Mouse (Mus musculus): ENCODE results near the gene Kif5c.

Kif5c gene

GRCm38 (mm10) chr2:49618829-49619718 lies at the start of gene Kif5c:
Gene Kif5c (plus strand): TSS chr2:49619298.
- peak; percentile 92 for ATAC-seq (ENCODE audit: low TSS enrichment)

- peak; percentile 53 for ATAC-seq (ENCODE audit: low TSS enrichment)
Measured at GRCm38 (mm10) chr2:49569862-49570777, 49.0 kb upstream of the Kif5c start.

GRCm38 (mm10) chr2:49570778-49571101 lies 48.4 kb upstream of the Kif5c start:
- ATAC-seq (ENCODE audit: low TSS enrichment): no peak

GRCm38 (mm10) chr2:49571159-49571920 lies 47.8 kb upstream of the Kif5c start:
- peak; percentile 14; the same call in 1 of the 2 replicates for ATAC-seq (ENCODE audit: low TSS enrichment)

GRCm38 (mm10) chr2:49572111-49572642 lies 46.9 kb upstream of the Kif5c start:
- ATAC-seq (ENCODE audit: low TSS enrichment): peak; percentile 90

GRCm38 (mm10) chr2:49572684-49573083 lies 46.4 kb upstream of the Kif5c start:
- ATAC-seq (ENCODE audit: low TSS enrichment): 0 out of 2 replicates have a peak, but pooled peaks have one; percentile 1

- ATAC-seq (ENCODE audit: low TSS enrichment): no peak
Measured at GRCm38 (mm10) chr2:49573282-49573681, 45.8 kb upstream of the Kif5c start.

GRCm38 (mm10) chr2:49580585-49580984 lies 38.5 kb upstream of the Kif5c start:
- peak; percentile 66 for ATAC-seq (ENCODE audit: low TSS enrichment)

GRCm38 (mm10) chr2:49582546-49582945 lies 36.6 kb upstream of the Kif5c start:
- no peak for ATAC-seq (ENCODE audit: low TSS enrichment)

- ATAC-seq (ENCODE audit: low TSS enrichment): no peak
Measured at GRCm38 (mm10) chr2:49583311-49583710, 35.8 kb upstream of the Kif5c start.

- ATAC-seq (ENCODE audit: low TSS enrichment): no peak
Measured at GRCm38 (mm10) chr2:49590450-49590849, 28.6 kb upstream of the Kif5c start.

- no peak for ATAC-seq (ENCODE audit: low TSS enrichment)
Measured at GRCm38 (mm10) chr2:49592926-49593325, 26.2 kb upstream of the Kif5c start.

- no peak for ATAC-seq (ENCODE audit: low TSS enrichment)
Measured at GRCm38 (mm10) chr2:49594886-49595285, 24.2 kb upstream of the Kif5c start.

- peak; percentile 62 for ATAC-seq (ENCODE audit: low TSS enrichment)
Measured at GRCm38 (mm10) chr2:49596318-49596717, 22.8 kb upstream of the Kif5c start.

GRCm38 (mm10) chr2:49600021-49600681 lies 18.9 kb upstream of the Kif5c start:
- peak; percentile 36; the same call in 1 of the 2 replicates for ATAC-seq (ENCODE audit: low TSS enrichment)

- ATAC-seq (ENCODE audit: low TSS enrichment): no peak
Measured at GRCm38 (mm10) chr2:49602791-49603349, 16.2 kb upstream of the Kif5c start.

GRCm38 (mm10) chr2:49609611-49610010 lies 9.5 kb upstream of the Kif5c start:
- ATAC-seq (ENCODE audit: low TSS enrichment): peak; percentile 97

- no peak for ATAC-seq (ENCODE audit: low TSS enrichment)
Measured at GRCm38 (mm10) chr2:49616765-49617164, 2.3 kb upstream of the Kif5c start.

GRCm38 (mm10) chr2:49619719-49620522 lies 823 bp downstream of the Kif5c start:
- ATAC-seq (ENCODE audit: low TSS enrichment): peak; percentile 12
